Mouse (Mus musculus): Measurements from ENCODE around the gene Tprn. TPM values are rescaled to one million over a fixed set of nuclear protein-coding genes. Genes with fewer than 3 reads are reported as not detected.

Tprn gene
- polyA plus RNA-seq (2015; fragmentation: Nextera tagmentation; extraction: Ambion mirVana) = 5.6 and 6.1 TPM in 2 replicates

DNA sequence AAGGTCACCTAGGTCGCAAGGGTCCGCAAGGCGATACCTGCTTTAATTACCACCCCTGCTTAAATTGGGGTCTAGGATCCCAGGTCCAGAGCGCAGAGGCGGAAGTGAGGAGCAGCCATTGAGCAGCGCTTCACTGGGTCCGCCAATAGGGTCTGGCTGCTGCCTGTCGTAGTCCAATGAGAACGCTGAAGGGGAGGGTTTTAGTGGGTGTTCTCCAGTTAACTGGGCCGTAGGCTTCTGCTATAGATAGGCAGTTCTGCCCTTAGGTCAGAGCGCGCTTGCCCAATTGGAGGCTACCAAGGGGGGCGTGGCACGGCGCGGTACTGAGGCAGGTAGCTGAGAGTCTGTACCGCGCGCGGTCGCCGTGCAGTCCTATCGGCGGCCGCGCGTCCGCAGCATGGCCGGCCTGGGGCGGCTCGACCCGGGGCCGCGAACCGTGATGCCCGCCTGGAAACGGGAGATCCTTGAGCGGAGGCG is at the start of gene Tprn:
Tprn (plus strand) TSS at position 328 of the 477 bp plus-strand sequence.
- Histone ChIP-seq H3K36me3 (no peaks in the 10 kb centered on the region), H3K4me1 (replicated peaks) (peaks cover 61% of the 10 kb centered on the region), H3K27me3 (0 out of 2 replicates have a peak, but pooled peaks cover 10% of the 10 kb centered on the region), H3K9me3 (replicated peaks) (no peaks in the 10 kb centered on the region), H3K9ac (peak within 1 kb of the TSS; percentile 87), H3K27ac (peak within 1 kb of the TSS; percentile 72), H3K4me3 (replicated peaks) (peak within 1 kb of the TSS; percentile 87), H3K4me2 (peak within 1 kb of the TSS; percentile 99)
- peak; percentile 97 for DNase-seq
- peak; percentile 98 for ATAC-seq (ENCODE audit: low read depth)
- WGBS (ENCODE audit: insufficient replicate concordance) = under 1% methylated on average over 39 of the region's 39 CpGs

DNA sequence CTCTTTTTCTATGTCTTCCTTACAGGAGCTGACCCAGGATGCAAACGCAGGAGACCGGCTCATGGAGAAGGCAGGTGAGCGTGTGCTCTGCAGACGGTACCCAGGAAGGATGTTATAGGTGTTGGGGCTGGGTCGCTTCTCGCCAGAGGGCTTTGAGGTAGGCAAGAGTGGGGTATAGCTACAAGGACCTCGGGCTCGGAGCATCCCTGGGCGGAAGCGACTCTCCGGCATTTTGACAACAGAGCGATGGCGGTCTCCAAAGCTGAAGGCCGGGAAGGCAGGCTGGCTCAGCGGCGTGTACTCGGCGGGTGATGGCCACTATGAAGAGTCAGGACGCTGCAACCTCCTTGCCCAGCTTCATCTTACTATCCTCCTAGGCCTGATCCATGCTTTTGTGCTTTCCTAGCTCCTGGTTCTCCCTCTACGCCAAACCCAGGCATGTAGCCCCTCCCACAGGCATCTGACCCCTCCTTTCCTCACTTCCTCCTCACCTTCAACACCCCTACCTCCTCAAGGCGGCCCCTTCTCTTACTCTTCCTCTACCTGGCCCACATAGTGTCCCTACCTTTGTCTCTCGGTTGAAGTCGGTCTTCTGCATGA is 49.1 kb upstream of the Tprn start:
- Histone ChIP-seq H3K27ac (no peak overlapping the region), H3K36me3 (peaks cover 10% of the 10 kb centered on the region; the same call in 1 of the 2 replicates), H3K4me3 (replicated peaks) (no peak overlapping the region), H3K27me3 (peaks cover 5% of the 10 kb centered on the region; the same call in 1 of the 2 replicates), H3K9ac (no peak overlapping the region), H3K9me3 (replicated peaks) (no peaks in the 10 kb centered on the region), H3K4me2 (no peak overlapping the region), H3K4me1 (replicated peaks) (peaks cover 30% of the 10 kb centered on the region)
- no peak for ATAC-seq (ENCODE audit: low read depth)
- no peak for DNase-seq
- WGBS (ENCODE audit: insufficient replicate concordance) = 66% methylated on average over 23 of the region's 23 CpGs

DNA sequence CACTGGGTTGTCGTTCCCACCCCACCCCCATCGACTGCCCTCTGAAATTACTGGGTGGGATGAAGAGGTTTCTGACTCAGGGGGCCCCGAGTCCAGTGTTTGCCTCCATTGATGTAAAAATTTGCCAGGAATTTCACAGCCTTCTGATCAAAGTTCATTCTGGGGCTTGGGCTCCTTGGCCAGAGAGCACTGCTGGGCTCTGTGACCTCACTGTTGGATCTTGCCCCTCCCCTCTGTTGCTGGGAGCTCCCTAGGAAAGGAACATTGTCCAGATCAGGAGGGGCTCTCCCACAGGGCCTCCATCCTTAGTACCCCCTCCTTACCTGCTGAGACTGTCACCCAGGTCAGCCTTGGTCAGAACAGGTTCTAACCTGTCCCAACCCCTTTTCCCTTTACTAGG is 48.0 kb upstream of the Tprn start, which contains the start of gene Stpg3:
Stpg3 (minus strand) TSS at position 194 of the 400 bp plus-strand sequence.
- Histone ChIP-seq H3K9ac (no peak within 1 kb of the TSS), H3K4me3 (replicated peaks) (no peak within 1 kb of the TSS), H3K36me3 (peaks cover 5% of the 10 kb centered on the region; the same call in 1 of the 2 replicates), H3K4me2 (no peak within 1 kb of the TSS), H3K27me3 (peaks cover 5% of the 10 kb centered on the region; the same call in 1 of the 2 replicates), H3K9me3 (replicated peaks) (no peaks in the 10 kb centered on the region), H3K27ac (no peak within 1 kb of the TSS), H3K4me1 (replicated peaks) (peaks cover 23% of the 10 kb centered on the region)
- 63% methylated on average over 3 of the region's 3 CpGs for WGBS (ENCODE audit: insufficient replicate concordance)
- DNase-seq (no peak), ATAC-seq (ENCODE audit: low read depth) (no peak)

DNA sequence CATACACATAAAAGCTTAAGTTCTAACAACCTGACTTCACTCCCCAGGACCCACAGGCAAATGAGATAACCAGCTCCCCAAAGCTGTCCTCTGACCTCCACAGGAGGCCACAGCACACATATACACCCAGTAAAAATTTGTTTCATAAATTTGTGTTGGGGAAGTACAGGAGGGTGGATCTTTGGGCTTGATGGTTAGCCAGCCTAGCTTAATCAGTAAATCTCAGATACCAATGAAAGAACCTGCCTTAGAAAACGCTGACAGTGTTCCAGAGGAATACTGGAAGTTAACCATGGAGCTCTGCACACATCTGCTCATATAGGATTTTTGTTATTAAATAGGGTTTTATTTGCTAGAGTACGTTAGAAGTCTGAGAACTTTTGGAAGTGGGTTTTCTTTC is 44.8 kb upstream of the Tprn start:
- ATAC-seq (ENCODE audit: low read depth) = no peak
- H3K36me3 ChIP-seq = peaks cover 14% of the 10 kb centered on the region

DNA sequence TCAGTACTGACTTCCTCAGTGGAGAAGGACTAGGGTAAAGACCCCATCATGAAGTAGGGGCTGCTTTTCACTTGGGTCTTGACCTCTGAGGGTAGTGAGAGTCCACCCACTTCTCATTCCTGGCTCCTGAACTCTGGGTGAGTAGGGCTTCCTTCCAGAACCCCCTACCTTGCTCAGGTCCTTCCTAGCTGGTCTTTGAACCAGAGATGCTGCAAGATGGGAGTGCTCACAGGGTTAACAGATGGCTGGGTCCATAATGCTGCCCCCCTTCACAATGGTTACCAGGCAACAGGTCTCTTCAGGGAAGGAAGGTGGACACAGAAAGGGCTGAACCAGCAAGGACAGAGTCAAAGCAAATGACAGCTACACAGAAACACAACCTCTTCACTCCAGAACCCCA is 44.0 kb upstream of the Tprn start, which contains the start of gene Fam166a:
Fam166a (plus strand) TSS at position 301 of the 400 bp plus-strand sequence.
- H3K4me1 ChIP-seq (replicated peaks) = peaks cover 21% of the 10 kb centered on the region
- no peak for ATAC-seq (ENCODE audit: low read depth)
- peaks cover 4% of the 10 kb centered on the region; the same call in 1 of the 2 replicates for H3K27me3 ChIP-seq
- no peak within 1 kb of the TSS for H3K9ac ChIP-seq
- no peak within 1 kb of the TSS for H3K4me2 ChIP-seq
- H3K27ac ChIP-seq = no peak within 1 kb of the TSS
- no peak within 1 kb of the TSS for H3K4me3 ChIP-seq (replicated peaks)
- peaks cover 22% of the 10 kb centered on the region for H3K36me3 ChIP-seq
- H3K9me3 ChIP-seq (replicated peaks) = no peaks in the 10 kb centered on the region
- no peak for DNase-seq

More for the DNA sequence above, 44.8 kb upstream of the Tprn start:
- H3K27me3 ChIP-seq = peaks cover 5% of the 10 kb centered on the region; the same call in 1 of the 2 replicates
- H3K27ac ChIP-seq = no peak overlapping the region
- no peak for DNase-seq
- no peaks in the 10 kb centered on the region for H3K9me3 ChIP-seq (replicated peaks)
- no peak overlapping the region for H3K9ac ChIP-seq
- no peak overlapping the region for H3K4me3 ChIP-seq (replicated peaks)
- peaks cover 14% of the 10 kb centered on the region for H3K4me1 ChIP-seq (replicated peaks)
- no peak overlapping the region for H3K4me2 ChIP-seq
- WGBS (ENCODE audit: insufficient replicate concordance) = 51% methylated on average over 2 of the region's 2 CpGs

DNA sequence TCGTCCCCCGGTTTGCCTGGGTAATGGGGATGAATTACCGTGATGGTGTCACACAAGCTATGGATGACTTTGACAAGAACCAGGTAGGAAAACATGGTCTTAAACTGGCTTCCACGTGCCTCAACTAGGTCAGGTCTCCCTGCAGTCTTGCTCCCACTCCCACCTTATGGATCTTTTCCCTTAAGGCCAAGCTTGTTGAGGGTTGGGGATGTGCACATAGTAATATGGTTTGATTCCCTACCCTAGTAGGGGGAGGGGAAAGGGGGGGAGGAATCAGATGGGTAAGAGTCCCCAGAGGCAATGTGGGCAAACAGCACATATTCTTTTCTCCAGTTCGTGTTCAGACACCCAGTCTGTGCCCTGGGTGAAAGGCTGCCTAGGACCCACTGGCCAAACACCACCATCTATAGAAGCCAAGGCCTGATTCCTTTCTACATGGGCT is 41.1 kb upstream of the Tprn start:
- no peak overlapping the region for H3K9ac ChIP-seq
- H3K27me3 ChIP-seq = no peaks in the 10 kb centered on the region
- peaks cover 27% of the 10 kb centered on the region for H3K36me3 ChIP-seq
- DNase-seq (no peak), ATAC-seq (ENCODE audit: low read depth) (no peak)
- peak overlapping the region; percentile 92; the same call in 1 of the 2 replicates for H3K4me3 ChIP-seq (replicated peaks)
- H3K4me2 ChIP-seq = no peak overlapping the region
- peak overlapping the region; percentile 30; the same call in 1 of the 2 replicates for H3K27ac ChIP-seq
- peaks cover 30% of the 10 kb centered on the region for H3K4me1 ChIP-seq (replicated peaks)
- 58% methylated on average over 5 of the region's 5 CpGs for WGBS (ENCODE audit: insufficient replicate concordance)
- H3K9me3 ChIP-seq (replicated peaks) = no peaks in the 10 kb centered on the region

DNA sequence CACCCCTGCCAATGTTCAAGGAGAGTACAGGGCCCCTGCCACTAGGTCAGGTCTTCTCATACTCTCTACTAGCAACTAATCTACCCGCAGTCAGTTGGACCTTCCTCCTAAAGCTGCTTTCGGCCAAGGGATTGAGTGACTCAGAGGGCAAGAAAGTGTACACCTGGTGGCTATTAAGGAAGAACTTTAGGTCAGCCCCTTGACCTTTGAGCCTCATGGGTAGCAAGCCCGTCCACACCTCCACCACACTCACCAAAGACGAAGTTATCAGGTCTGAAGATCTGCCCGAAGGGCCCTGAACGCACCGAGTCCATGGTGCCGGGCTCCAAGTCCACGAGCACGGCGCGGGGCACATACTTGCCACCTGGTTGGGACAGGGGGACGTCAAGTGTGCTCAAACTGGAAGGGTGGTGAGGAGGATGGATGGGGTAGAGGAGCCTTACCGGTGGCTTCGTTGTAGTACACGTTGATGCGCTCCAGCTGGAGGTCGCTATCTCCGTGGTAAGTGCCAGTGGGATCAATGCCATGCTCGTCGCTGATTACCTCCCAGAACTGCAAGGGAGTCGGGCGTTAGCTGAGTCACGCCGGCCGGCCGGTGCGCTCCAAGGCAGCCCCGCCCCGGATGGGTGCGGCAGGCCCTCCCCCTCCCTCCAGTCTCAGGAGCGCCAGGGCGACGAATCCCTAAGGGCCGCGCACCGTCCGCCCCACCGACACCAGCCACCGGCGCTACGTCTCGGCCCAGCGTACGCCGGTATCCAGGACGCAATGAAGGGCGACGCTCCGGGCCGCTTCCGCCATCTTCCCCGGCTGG is 38.5 kb upstream of the Tprn start:
- Histone ChIP-seq H3K36me3 (peaks cover 27% of the 10 kb centered on the region), H3K4me2 (peak overlapping the region; percentile 95), H3K4me1 (replicated peaks) (peaks cover 46% of the 10 kb centered on the region), H3K9me3 (replicated peaks) (no peaks in the 10 kb centered on the region), H3K27me3 (no peaks in the 10 kb centered on the region), H3K9ac (peak overlapping the region; percentile 99), H3K4me3 (replicated peaks) (peak overlapping the region; percentile 92), H3K27ac (peak overlapping the region; percentile 100)
- ATAC-seq (ENCODE audit: low read depth) = peak; percentile 76
- 1% methylated on average over 45 of the region's 53 CpGs for WGBS (ENCODE audit: insufficient replicate concordance)
- peak; percentile 92 for DNase-seq

DNA sequence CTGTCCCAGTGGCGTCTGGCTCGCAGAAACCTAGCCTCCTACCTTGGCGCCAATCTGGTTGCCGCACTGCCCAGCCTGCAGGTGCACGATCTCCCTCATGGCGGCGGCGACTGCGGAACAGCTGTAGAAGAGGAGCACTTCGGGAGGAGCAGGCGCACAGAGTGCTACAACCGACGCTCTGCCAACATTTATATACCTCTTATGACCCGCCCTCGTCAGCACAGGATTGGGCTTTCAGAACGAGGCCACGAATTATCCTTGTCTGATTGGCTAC is 38.0 kb upstream of the Tprn start, which contains the start of gene Tubb4b:
Tubb4b (minus strand) TSS at position 211 of the 274 bp plus-strand sequence.
- ATAC-seq (ENCODE audit: low read depth) (no peak), DNase-seq (no peak)
- Histone ChIP-seq H3K27ac (peak within 1 kb of the TSS; percentile 100), H3K27me3 (no peaks in the 10 kb centered on the region), H3K4me1 (replicated peaks) (peaks cover 47% of the 10 kb centered on the region), H3K36me3 (peaks cover 27% of the 10 kb centered on the region), H3K4me3 (replicated peaks) (peak within 1 kb of the TSS; percentile 92), H3K9me3 (replicated peaks) (no peaks in the 10 kb centered on the region), H3K4me2 (peak within 1 kb of the TSS; percentile 95), H3K9ac (peak within 1 kb of the TSS; percentile 99)
- under 1% methylated on average over 17 of the region's 17 CpGs for WGBS (ENCODE audit: insufficient replicate concordance)

DNA sequence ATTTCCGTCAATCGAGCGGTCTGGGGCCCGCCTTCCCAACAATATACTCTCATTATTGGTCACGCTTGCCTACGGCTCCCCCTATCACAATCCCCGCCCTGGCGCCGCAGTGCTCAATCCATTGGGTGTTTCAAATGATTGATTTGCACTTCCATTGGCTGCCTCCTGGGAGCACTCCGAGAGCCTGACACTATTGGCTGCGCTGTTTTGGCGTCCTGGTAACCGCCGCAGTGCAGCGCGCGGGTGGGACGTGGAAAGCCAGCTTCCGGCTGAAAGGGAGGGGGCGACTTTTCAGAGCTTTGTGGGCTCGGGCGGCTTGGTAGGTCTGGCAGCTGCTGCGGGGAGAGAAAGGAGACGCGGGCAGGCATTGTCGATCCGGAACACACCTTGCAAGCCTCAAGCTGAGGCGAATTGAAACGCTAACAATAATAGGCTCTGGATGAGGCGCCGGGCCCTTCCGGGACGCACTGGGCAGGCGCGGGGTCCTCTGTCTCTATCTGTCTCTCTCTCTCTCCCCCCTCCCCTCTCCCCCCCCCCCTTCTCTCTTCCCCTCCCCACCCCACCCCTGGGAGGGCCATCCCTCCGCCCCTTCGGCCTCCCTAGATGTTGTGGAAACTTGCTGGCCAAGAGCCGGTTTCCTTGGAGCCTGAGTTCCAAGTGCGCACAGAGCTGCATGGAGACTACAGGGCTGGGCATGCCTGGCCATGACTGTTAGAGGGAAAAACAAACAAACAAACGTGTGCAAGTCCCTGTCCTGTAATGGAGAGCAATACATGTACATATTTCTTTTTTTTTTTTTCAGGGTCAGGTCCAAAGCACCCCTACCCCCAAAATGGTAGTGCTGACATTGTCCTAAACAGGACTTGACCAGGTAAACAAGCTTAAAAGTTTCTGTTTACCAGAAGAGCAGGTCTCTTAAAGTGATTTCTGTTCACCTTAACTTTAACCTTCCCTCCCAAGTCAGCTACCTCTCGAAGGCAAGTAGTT is 37.4 kb upstream of the Tprn start:
- Histone ChIP-seq H3K9ac (peak overlapping the region; percentile 86), H3K27ac (peak overlapping the region; percentile 100), H3K4me2 (peak overlapping the region; percentile 72), H3K9me3 (replicated peaks) (no peaks in the 10 kb centered on the region), H3K27me3 (no peaks in the 10 kb centered on the region), H3K4me1 (replicated peaks) (peaks cover 47% of the 10 kb centered on the region), H3K36me3 (peaks cover 27% of the 10 kb centered on the region), H3K4me3 (replicated peaks) (peak overlapping the region; percentile 92)
- ATAC-seq (ENCODE audit: low read depth) (peak; percentile 88), DNase-seq (peak; percentile 99)
- WGBS (ENCODE audit: insufficient replicate concordance) = 2% methylated on average over 40 of the region's 41 CpGs

DNA sequence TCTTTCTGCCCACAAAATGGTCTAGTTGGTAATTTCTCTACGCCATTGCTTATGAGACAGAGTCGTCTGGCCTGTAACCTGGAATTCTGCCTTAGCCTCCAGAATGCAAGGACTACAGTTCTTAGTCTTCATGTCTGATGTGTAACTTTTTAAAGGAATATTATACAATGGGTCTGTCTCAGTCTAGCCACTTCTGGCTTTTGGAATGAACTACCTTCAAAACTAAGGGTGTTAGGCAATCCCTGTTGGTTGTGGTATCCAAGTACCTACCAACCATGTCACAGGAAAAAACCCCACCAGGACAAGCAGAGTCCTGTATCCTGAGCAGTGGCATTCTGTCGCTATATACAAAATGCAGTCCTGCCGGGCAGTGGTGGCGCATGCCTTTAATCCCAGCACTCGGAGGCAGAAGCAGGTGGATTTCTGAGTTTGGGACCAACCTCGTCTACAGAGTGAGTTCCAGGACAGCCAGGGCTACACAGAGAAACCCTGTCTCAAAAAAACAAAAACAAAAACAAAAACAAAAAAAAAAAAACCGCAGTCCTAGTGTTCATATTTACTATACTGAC is 36.5 kb upstream of the Tprn start:
- ATAC-seq (ENCODE audit: low read depth) (no peak), DNase-seq (no peak)
- peaks cover 47% of the 10 kb centered on the region for H3K4me1 ChIP-seq (replicated peaks)
- WGBS (ENCODE audit: insufficient replicate concordance) = 78% methylated on average over 8 of the region's 8 CpGs
- peak overlapping the region; percentile 73 for H3K4me3 ChIP-seq (replicated peaks)
- H3K27me3 ChIP-seq = no peaks in the 10 kb centered on the region
- peak overlapping the region; percentile 98 for H3K27ac ChIP-seq
- H3K9ac ChIP-seq = peak overlapping the region; percentile 86
- H3K4me2 ChIP-seq = peak overlapping the region; percentile 72
- peaks cover 27% of the 10 kb centered on the region for H3K36me3 ChIP-seq
- H3K9me3 ChIP-seq (replicated peaks) = no peaks in the 10 kb centered on the region

Data from liver, embryonic 13.5 days (tissue).